Mouse (Mus musculus) testis, postnatal 10 days (tissue): ENCODE data around the gene Pde4c.

ENCODE experiments used
- DNase-seq: peaks from one replicate; pipeline ENCODE4 v3.0.0; 2021; ENCODE audit warnings: low spot score

Gene Pde4c

DNA sequence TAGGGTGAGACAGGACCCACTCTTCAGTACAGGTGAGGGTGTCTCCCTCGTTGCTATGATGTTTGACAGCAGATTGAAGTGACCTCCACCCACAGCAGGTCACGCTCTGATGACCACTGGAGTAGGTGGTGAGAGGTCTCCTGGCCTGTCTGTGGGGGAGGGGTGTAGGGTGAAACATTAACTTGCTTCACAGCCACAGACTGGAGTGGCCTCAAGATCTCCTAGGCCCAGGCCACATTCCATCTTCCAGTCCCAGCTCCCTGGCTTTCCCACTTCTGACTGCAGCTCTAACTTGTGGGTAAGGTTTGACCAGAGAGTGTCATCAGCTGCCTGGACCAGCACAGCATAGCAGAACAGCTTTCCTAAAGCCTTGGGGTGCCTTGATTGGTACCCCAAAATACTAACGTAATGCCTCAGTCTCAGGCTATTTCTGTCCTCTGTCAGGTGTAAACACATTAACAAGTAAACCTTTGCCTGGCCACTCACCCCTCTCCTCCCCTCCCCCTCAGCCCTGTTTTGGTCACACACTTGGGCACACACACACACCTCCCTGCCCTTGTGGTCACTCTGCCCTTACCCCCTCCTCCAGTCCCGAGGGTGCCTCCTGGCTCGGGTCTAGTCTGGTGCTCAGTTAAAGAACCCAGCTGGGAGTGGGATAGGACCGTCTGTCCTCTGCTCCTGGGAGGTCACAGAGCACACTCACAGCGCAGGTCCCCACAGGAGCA lies at the start of gene Pde4c:
Gene Pde4c, plus strand, starts transcription at position 235 of the 725 bp plus-strand sequence.
- peak; percentile 37 for DNase-seq

DNA sequence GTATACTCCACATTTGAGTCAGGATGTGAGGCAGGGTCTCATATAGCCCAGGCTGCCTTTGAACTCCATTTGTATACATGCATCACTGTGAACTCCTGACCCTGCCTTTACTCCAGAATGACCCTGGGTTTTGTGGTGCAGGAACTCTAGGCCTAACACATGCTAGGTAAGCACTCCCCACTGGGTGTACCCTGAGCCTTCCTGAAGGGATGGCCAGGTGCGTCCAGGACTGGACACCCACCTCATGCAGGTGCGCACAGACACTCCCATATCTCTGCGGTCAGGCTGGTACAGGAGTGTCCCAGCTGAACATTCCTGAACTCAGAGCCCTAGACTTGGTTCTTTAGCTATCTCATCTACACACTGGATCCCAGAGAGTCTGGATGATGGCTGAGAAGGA lies 49.4 kb upstream of the Pde4c start:
- no peak for DNase-seq

DNA sequence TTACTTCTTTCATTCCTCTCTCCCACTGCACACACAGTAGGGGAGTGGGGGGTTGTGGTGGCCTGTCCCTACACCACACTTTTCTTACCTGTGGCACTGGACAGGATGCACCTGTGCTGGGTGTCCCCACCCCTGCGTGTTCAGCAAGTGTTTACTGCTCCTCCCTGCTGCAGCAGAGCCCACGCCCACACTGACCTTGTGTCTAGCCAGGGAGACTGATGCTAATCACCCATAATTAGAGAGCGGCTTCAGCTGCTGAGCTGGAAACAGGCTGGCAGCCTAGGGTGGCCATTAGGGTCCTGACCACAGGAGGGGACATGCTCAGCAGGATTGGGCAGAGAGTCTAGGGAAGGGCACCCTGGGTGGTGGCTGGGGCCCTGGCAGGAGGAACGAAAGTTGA lies 48.8 kb upstream of the Pde4c start:
- DNase-seq = no peak

DNA sequence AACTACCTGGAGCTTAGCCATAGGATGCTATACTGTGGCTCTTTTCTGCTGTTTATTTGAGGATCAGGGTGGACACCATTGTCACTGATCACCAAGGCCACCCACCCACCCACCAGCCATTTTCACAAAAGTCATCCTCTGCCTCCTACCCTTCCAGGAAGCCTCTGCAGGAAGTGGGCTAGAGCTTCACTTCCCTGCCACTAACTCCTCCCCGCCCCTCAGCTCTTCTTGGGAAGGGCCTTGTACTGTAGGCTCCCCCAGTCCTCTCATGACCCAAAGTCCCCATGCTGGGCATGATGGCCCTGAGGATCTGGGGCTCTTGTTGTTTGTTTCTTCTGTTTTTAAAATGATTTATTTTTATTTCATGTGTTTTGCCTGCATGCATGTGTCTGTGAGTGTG lies 48.2 kb upstream of the Pde4c start:
- DNase-seq = no peak

DNA sequence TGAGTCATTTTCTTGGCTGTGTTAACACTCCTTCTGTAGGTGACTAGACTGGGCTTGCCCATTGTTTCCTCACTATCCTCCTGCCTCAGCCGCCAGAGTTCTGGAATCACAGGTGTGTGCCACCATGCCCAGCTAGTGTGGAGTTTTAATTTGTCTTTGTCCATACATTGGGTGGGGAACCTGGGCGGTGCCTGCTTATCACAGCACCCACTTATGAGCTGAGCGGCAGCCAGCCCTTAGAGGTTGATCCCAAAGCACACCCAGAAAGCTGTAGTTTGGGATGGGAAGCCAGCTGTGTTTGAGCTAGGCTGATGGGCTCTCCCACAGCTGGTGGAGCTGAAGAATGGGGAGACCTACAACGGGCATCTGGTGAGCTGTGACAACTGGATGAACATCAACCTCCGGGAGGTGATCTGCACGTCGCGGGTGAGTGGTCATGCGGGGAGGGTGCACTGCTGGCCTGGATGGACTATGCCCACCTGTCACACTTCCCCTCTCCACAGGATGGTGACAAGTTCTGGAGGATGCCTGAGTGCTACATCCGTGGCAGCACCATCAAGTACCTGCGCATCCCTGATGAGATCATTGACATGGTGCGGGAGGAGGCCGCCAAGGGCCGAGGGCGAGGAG lies 46.0 kb upstream of the Pde4c start:
- no peak for DNase-seq

DNA sequence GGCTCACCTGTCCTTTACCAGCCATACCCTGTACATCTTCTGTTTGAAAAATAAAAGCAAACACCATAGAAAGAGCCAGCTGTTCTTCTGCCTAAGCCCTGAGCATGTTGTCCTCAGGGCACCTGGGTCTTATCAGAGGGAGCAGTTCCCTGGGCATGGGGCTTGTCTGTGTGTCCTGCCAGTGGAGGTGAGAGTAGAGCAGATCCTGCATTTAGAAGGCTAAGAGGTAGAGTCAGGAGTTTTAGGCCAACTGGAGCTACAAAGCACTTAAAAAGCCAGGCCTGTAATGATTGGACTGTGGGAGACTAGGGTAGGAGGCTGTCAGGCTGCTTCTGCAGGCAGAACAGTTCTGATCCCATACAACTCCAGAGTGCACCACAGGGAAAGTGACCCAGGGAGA lies 44.8 kb upstream of the Pde4c start:
- no peak for DNase-seq

DNA sequence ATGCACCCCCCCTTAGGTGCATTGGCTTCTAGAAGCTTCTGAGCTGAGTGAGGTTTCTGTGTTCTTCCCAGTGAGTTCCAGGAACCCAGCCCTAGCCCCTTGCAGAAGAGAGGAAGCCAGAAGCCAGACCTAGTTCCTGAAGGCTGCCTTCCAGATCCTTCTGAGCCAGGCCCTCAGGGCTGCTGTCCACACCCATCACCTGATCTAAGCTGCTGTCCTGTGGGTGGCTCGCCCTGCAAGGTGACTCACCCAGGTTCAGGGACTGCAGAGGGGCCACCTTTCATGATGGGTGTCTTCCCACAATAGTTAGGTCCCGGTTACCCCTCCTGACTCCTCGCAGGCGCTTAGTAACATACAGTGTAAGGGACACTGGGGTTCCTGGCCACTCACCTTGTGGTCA lies 44.1 kb upstream of the Pde4c start:
- no peak for DNase-seq

DNA sequence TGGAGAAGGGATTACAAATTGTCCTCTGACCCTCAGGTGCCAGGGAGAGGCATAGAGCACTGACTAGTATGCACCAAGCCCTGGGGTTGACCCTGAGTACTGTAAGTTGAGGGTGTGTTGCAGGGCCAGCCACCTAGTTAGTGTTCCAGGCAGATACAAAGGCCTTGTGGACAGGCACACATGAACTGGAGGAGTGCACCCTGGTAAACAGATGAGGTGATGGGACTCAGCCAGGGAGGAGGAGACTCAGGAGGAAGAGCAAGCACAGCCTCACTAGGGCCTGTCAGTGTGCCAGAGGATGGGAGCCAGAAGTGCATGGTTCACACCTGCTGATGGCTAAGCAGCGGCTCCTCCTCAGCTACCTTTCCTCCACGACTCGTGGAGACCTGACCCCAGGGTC lies 43.5 kb upstream of the Pde4c start:
- DNase-seq = peak; percentile 66

DNA sequence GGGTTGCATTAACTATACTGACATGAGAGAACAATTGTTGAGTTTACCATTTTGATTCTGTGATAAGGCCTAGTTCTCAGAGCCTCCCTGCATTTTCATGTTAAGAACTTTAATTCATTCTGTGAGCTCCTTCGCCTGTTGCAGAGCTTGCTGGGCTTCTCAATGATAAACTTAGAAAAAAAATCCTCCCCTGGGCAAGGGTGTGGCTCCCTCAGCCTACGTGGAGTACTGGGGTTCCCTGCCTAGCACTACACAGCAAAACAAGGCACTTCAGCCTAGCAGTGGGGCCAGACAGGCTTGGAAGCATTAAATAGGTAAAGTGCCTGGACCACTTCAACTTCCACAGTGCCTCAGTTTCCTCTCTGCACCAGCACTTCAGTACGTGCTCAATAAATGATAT lies 42.1 kb upstream of the Pde4c start:
- no peak for DNase-seq

DNA sequence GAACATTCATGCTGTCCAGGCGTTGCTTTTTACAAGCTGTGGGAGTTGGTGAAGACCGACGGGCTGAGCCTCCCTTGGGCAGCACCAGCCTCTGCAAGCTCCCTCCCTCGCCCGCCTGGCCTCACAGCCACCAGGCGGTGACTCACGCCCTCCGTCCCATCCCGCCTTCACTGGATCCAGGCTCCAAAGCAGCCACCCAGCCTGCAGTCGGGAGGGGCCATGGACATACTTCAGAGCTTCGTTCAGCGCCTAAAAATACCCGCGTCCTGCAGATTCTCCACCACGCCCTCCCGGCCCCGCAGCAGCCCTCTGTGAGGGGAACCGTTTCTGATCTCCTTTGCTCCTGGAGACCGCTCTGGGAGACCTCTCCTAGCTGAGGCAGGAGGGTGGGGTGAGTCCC lies 41.3 kb upstream of the Pde4c start:
- DNase-seq = peak; percentile 76

DNA sequence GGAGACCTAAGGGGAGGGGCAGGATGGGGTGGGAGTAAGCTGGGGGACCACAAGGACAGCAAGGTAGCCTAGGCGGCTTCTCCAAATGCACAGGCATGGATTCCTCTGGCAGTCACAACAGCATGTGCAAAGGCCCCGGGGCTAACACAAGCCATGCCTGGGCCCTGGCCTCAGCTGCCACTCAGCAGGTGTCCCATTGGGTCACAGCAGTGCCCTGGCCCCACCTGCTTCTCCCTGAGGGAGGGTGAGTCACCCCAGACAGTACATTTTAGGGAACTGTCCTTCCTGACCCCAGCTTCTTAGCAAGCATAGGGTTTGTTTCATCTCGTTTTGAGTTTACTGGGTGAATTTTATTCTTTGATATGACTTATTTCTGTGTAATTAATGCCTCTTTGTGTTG lies 40.8 kb upstream of the Pde4c start:
- DNase-seq = no peak

DNA sequence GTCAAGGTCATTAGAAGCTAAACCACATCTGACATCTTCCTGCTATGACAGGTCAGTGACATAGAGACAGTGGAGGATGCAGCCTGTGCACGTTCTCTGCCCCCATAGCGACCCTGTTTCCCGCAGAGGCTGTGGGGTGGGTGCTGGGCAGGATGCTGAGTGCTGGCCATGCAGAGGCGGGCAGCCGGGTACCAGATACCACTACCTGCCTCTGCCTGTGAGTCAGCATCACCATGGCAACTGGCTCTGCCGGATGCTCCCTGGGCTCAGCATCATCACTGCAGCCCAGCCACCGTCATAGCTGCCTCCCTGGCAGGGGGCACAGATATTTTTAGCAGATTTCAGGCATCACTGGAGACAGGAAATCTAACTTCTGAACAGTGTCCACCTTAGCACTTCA lies 39.2 kb upstream of the Pde4c start:
- DNase-seq = no peak

DNA sequence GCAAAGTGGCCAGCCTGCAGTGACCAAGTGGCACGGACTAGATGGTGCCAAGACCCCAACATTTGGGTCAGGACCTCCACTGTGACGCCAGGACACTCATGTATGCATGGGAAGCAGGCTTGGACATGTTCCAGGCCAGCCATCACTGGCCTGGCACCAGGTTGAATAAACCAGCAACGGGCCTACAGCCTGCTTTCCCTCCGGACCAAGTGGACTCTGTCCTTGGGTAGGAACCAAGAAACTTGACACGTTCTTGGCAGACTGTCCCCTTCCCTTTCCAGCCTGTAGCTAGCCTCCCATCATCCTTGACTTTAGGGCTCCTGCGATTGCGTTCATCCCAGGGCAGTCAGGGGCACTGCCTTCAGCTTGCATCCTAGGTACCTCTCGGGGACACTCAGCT lies 35.9 kb upstream of the Pde4c start:
- peak; percentile 79 for DNase-seq

DNA sequence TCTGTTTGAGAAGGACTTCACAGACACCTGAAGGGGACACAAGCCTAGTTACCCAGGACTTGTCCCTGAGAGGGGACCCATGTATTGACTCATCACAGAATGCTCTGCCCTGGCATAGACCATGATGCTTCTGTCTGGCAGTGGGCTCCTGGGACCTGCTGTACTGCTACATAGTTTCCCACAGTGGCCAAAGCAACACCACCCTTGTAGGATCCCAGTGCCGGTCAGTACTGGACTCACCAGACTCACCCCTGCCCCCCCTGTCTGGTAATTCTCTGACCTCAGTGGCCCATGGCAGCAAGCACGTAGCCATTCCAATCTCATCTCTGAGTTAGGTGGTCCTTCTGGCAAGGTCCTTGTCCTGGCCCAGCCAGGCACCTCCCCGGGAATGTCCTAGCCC lies 35.4 kb upstream of the Pde4c start:
- no peak for DNase-seq

DNA sequence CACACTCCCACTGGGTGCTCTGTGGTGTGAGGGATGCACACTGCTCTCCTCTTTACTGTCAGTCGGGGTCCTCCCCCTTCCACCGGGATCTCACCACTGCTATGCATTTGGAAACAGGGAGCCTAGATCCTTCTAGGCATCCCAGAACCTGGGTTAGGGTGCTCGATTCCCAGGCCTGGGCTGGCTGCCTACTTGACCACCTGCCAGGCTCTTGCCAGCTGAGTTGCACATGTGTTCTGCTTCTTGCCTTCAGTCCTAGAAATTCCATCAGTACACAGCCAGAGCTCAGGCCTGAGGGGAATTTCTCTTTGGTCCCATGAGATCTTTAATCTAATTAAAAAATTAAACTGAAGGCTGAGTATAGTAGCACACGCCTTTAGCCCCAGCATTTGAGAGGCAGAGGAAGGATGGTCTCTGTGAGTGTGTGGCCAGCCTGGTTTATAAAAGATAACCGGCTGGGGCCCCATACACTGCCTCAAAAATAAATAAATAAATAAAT lies 33.6 kb upstream of the Pde4c start:
- DNase-seq = no peak

DNA sequence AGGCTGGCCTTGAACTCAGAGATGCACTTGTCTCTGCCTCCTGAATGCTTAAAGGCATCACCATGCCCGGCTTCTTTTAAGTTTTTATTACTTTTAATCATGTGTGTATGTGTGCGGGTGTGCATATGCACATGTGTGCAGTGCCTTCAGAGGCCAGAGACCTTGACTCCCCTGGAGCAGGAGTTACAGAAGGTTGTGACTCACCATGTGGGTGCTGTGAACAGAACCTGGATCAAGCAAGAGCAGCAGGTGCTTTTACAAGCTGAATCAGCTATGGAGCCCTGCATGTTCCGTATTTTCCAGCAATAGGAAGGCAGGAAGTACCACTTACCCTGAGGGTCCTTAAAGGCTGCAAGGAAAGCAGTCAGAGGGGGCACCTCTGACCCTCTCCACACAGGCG lies 32.3 kb upstream of the Pde4c start:
- DNase-seq = no peak

DNA sequence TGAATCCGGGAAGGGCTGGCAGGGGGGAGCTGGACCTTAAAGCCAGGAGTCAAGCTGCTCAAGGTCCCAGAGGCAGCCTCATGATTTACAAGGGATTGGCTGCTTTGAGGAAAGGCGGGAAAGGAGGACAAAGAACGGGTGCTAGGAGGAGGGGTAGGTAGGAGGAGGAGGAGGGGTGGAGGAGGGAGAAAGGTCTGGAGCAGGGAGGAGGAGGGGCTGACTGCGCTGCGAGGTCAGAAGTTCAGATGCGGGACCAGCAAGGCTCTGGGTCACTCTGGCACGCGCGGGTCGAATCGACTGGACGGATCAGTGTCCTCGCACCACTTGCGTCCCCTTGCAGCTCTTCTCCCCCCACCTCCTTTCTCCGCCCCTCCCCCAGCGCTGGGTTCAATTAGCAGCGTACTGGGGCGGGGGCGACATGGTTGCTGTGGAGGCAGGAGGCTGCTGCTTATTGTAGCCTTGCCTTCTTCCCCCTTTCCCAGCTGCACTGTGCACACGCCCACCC lies 31.7 kb upstream of the Pde4c start:
- peak; percentile 71 for DNase-seq

DNA sequence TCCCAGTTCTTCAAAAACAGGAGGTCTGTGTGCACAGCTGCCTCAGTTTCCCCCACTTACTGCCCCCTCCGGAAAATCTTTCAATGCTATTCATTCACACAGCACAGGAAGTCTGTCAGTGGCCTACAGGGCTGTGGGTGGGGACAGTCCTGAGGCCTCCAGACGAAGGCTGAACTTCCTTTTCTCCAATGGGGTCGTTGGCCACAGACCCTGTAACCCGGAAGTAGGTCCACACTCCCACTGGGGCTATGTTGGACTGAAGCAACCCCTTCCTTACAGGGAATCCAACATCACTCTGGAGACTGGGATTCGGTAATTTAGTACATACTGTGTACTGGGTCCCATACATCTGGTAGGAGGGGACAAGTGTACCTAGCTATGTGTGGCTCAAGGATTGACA lies 29.9 kb upstream of the Pde4c start:
- no peak for DNase-seq

DNA sequence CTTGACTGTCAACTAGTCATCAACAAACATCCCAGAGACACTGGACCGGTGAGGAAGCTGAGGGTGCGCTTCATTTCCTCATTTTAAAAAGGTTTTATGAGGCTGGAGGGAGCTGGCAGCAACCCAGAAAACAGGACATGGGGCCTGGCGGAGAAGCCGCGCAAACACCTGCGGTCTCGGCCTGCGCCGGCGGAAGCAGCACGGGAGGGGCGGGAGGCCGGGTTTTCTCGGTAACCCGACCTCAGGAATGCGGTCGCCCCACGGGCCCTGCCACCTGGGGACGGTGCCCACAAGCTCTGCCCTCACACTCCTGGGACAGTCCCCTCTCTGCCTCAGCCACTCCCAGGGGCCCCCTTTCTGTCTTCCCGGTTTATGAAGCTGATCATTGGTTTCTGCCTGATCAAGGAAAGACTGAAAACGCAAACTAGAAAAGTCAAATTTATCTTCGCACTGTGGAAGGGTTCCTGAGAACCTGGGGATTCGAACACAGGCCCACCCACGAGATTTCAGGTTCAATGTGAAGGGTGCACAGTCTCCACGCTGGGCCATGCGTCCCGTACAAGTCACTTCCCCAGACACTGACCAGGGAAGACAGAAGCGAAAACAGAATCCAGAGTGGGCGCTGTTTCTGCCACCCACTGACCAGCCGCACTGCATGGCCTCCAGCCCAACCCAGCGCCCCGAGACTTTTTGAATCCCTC lies 28.1 kb upstream of the Pde4c start:
- DNase-seq = peak; percentile 69

DNA sequence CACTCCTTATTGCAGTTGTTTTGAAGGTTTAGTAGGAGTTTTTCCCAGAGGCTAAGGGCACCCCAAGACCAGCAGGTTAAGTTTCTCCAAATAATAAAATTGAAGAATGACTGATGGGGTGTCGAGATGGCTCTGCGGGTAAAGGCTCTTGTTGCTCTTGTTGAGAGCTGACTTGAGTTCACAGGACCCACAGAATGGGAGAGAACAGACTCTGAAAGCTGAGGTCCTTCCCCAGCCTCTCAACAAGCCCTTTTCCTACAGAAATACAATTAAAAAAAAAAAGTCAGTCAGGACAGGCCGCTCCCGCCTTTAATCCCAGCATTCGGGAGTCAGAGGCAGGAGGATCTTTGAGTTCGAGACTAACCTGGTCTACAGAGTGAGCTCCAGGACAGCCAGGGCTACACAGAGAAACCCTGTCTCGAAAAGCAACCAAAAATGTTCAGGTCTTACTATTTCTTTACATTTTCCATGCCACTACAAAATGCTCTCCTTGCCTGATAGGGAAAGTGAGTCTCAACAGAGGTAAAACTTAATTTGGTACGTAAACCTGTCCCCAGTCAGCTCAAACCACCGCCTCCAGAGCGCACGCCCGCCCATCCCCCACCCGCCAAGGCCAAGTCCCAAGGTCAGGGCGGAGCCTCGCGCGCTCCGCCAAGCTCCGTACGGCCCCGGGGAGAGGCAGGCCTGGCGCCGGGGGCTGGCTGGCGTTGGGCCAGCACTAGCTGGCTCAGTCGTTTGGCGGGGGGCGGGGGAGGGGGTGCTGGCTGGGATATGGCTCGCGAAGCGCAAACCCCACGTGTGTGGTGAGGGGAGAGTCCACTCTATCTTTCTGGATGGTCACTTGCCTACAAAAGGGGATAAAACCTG lies 27.3 kb upstream of the Pde4c start:
- peak; percentile 92 for DNase-seq

DNA sequence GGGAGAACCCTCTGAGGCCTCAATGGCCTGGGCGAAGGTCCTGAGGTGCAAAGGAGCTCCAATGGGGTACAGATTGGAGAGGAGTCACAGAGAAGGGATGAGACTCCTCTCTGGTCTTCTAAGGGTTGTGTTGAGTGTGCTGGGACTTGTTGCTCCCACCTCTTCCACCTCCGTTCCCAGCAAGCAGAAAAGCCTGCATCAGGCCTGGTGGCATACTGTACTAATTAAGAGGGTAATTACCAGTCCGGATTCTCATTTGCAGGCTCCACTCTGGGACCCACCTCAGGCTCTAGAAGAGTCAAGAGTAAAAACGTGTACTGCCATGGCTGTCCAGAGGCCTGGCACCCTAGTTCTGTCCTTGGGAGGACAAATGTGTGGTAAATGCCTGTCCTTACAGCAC lies 26.6 kb upstream of the Pde4c start:
- no peak for DNase-seq
